Mouse (Mus musculus): ENCODE measurements around the gene 1110002E22Rik. TPM values are rescaled to one million over a fixed set of nuclear protein-coding genes. Genes with fewer than 3 reads are reported as not detected.

Gene 1110002E22Rik
- total RNA-seq (2023) = not detected

GRCm38 (mm10) chr3:138064732-138065645 is at the start of gene 1110002E22Rik:
1110002E22Rik (plus strand) TSS chr3:138065052.

GRCm38 (mm10) chr3:138067288-138067687 is 2.4 kb downstream of the 1110002E22Rik start, which contains the start of gene Gm5105:
Gm5105 (minus strand) TSS chr3:138067388.

Other genes starting within 250 kb of the 1110002E22Rik start
- 219 TPM for gene H2afz, start 200.6 kb upstream of the 1110002E22Rik start, total RNA-seq (2023)
- gene Dnajb14, start 197.4 kb upstream of the 1110002E22Rik start, total RNA-seq (2023) = 4.6 TPM
- gene Lamtor3, start 146.5 kb upstream of the 1110002E22Rik start, total RNA-seq (2023) = 53.8 TPM
- 47.2 TPM for gene Dapp1, start 83.5 kb upstream of the 1110002E22Rik start, total RNA-seq (2023)
- not detected for gene Gm5105, start 2.3 kb downstream of the 1110002E22Rik start, total RNA-seq (2023)
- gene Trmt10a, start 78.4 kb downstream of the 1110002E22Rik start, total RNA-seq (2023) = 5.4 TPM
- 2.4 TPM for gene Mttp, start 79.9 kb downstream of the 1110002E22Rik start, total RNA-seq (2023)
- gene 4930579F01Rik, start 128.8 kb downstream of the 1110002E22Rik start, total RNA-seq (2023) = not detected
- not detected for gene Adh7, start 152.7 kb downstream of the 1110002E22Rik start, total RNA-seq (2023)
- 8.4 TPM for gene Adh1, start 195.9 kb downstream of the 1110002E22Rik start, total RNA-seq (2023)
- gene Adh6a, start 248.2 kb downstream of the 1110002E22Rik start, total RNA-seq (2023) = not detected

Measured in CD4-positive naive resting alpha-beta T cell, adult 76 days (primary cell).